Mouse (Mus musculus) neural tube, embryonic 11.5 days (tissue): ENCODE measurements around the gene Nans. TPM values are rescaled to one million over a fixed set of nuclear protein-coding genes. Genes with fewer than 3 reads are reported as not detected.

Experiments
- ATAC-seq: fragments of 200-750 bp; cut with Nextera tagmentation; 2 replicates; pipeline ENCODE4 v1.8.0; 2017; ENCODE audit warnings: moderate number of reproducible peaks, mild to moderate bottlenecking, moderate TSS enrichment, moderate library complexity; ENCODE audit not compliant: insufficient read depth, low FRiP score, low TSS enrichment
- DNase-seq: peaks from one replicate; pipeline ENCODE4 v3.0.0-alpha.2; 2015; ENCODE audit warnings: low spot score
- H3K27ac ChIP-seq: fragments of 300-500 bp; sonication (generic); 2 replicates; pipeline ENCODE4 v1.5.1; 2014; ENCODE audit warnings: low read depth, mild to moderate bottlenecking, low read length
- H3K27me3 ChIP-seq: fragments of 300-500 bp; sonication (generic); 2 replicates; pipeline ENCODE4 v1.6.1; 2014; ENCODE audit warnings: mild to moderate bottlenecking, low read length, mixed read lengths; ENCODE audit not compliant: control insufficient read depth, insufficient read depth
- H3K36me3 ChIP-seq: fragments of 300-500 bp; sonication (generic); 2 replicates; pipeline ENCODE4 v1.6.1; 2014; ENCODE audit warnings: mild to moderate bottlenecking, low read length, moderate library complexity, mixed read lengths; ENCODE audit not compliant: control insufficient read depth, insufficient read depth
- H3K4me1 ChIP-seq: fragments of 300-500 bp; sonication (generic); 2 replicates; pipeline ENCODE4 v1.6.1; 2014; ENCODE audit warnings: low read length, mixed read lengths; ENCODE audit not compliant: control insufficient read depth, insufficient read depth
- H3K4me2 ChIP-seq: fragments of 300-500 bp; sonication (generic); 2 replicates; pipeline ENCODE4 v1.6.1; 2014; ENCODE audit warnings: low read depth, mild to moderate bottlenecking, moderate library complexity
- H3K4me3 ChIP-seq: fragments of 300-500 bp; sonication (generic); 2 replicates; pipeline ENCODE4 v1.5.1; 2014; ENCODE audit warnings: low read depth, low read length
- H3K9ac ChIP-seq: fragments of 300-500 bp; sonication (generic); 2 replicates; pipeline ENCODE4 v1.6.1; 2014; ENCODE audit warnings: mild to moderate bottlenecking, low read length
- H3K9me3 ChIP-seq: fragments of 300-500 bp; sonication (generic); 2 replicates; pipeline ENCODE4 v1.6.1; 2016; ENCODE audit warnings: low read length; ENCODE audit not compliant: control insufficient read depth
- WGBS: fragments of 180-500 bp; shearing (Covaris S2); extraction: QIAGEN DNeasy Blood & Tissue Kit; methylation state at CpG from one replicate; pipeline ENCODE4 v1.1.7; 2014; 5-methylcytosine and 5-hydroxymethylcytosine counted together
- polyA plus RNA-seq: library from polyadenylated mRNA; unstranded; fragments of >200 nt; fragmentation: Nextera tagmentation; extraction: Ambion mirVana; gene quantifications from 2 replicates; pipeline ENCODE4 v1.2.1, GENCODE M21; 2014

Nans gene
- polyA plus RNA-seq, 1 experiment from 2014 or later = 89.1 TPM

GRCm38 (mm10) chr4:46465740-46466139 is 23.3 kb upstream of the Nans start:
- no peak for DNase-seq
- no peak overlapping the region for H3K9ac ChIP-seq
- H3K4me1 ChIP-seq = no peaks in the 10 kb centered on the region
- no peak overlapping the region for H3K4me2 ChIP-seq
- H3K36me3 ChIP-seq = peaks cover 28% of the 10 kb centered on the region
- no peaks in the 10 kb centered on the region for H3K9me3 ChIP-seq
- no peak for ATAC-seq
- H3K27me3 ChIP-seq = no peaks in the 10 kb centered on the region
- no peak overlapping the region for H3K4me3 ChIP-seq
- 94% methylated on average over 3 of the region's 3 CpGs for WGBS
- no peak overlapping the region for H3K27ac ChIP-seq

- Histone ChIP-seq H3K9ac (no peak overlapping the region), H3K27me3 (no peaks in the 10 kb centered on the region), H3K36me3 (peaks cover 22% of the 10 kb centered on the region), H3K27ac (no peak overlapping the region), H3K4me1 (no peaks in the 10 kb centered on the region), H3K4me3 (no peak overlapping the region), H3K4me2 (no peak overlapping the region), H3K9me3 (no peaks in the 10 kb centered on the region)
- DNase-seq (no peak), ATAC-seq (no peak)
- WGBS = 93% methylated on average over 5 of the region's 5 CpGs
Measured at GRCm38 (mm10) chr4:46475101-46475500, 13.9 kb upstream of the Nans start.

DNA sequence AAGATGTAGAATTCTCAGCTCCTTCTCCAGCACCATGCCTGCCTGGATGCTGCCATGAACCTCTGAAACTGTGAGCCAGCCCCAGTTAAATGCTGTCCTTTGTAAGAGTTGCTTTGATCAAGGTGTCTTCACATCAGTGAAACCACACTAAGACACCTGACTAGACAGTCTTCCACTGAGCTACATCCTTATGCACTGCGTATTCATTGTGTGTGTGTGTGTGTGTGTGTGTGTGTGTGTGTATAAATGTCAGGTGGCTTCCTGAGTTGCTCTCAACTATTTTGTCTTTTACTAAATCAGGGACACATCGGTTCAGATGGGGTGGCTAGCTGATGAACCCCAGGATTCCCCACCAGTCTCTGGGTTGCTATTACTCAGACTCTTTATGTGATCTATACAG is 10.0 kb upstream of the Nans start:
- Histone ChIP-seq H3K27ac (no peak overlapping the region), H3K36me3 (peaks cover 4% of the 10 kb centered on the region), H3K27me3 (no peaks in the 10 kb centered on the region), H3K9ac (no peak overlapping the region), H3K4me1 (no peaks in the 10 kb centered on the region), H3K9me3 (no peaks in the 10 kb centered on the region), H3K4me3 (no peak overlapping the region), H3K4me2 (no peak overlapping the region)
- WGBS = 92% methylated on average over 2 of the region's 2 CpGs
- ATAC-seq = no peak
- DNase-seq = no peak

- no peaks in the 10 kb centered on the region for H3K9me3 ChIP-seq
- no peak overlapping the region for H3K4me2 ChIP-seq
- H3K4me1 ChIP-seq = peaks cover 5% of the 10 kb centered on the region; the same call in 1 of the 2 replicates
- no peak overlapping the region for H3K9ac ChIP-seq
- H3K36me3 ChIP-seq = no peaks in the 10 kb centered on the region
- WGBS = 57% methylated on average over 14 of the region's 14 CpGs
- ATAC-seq = no peak
- no peak overlapping the region for H3K4me3 ChIP-seq
- no peak overlapping the region for H3K27ac ChIP-seq
- DNase-seq = no peak
- no peaks in the 10 kb centered on the region for H3K27me3 ChIP-seq
Measured at GRCm38 (mm10) chr4:46485696-46486417, 3.2 kb upstream of the Nans start.

DNA sequence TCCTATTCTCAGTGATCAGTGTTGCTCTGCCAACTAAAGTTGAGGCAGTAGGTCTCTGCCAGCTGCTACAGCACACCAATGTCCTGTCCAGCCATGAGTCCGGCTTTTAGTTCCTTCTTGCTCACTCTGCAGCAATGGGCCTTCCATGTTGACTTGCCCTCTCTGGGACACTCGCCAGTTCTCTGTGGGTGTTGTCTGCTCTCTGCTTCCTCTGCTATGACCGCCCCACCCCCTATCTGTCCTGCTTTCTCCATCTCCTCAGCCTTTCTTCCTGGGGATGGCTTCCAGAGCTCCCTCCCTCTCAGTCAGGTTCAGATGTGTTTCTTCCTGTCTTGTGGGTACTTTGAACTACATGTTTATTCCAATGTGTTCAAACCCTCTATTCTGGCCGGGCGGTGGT is 1.7 kb upstream of the Nans start:
- Histone ChIP-seq H3K9ac (no peak overlapping the region), H3K4me2 (no peak overlapping the region), H3K9me3 (no peaks in the 10 kb centered on the region), H3K4me1 (peaks cover 5% of the 10 kb centered on the region; the same call in 1 of the 2 replicates), H3K36me3 (no peaks in the 10 kb centered on the region; the same call in 1 of the 2 replicates), H3K4me3 (no peak overlapping the region), H3K27ac (no peak overlapping the region), H3K27me3 (no peaks in the 10 kb centered on the region)
- WGBS = 92% methylated on average over 5 of the region's 5 CpGs
- DNase-seq (no peak), ATAC-seq (no peak)

GRCm38 (mm10) chr4:46493071-46493470 is 4.0 kb downstream of the Nans start:
- Histone ChIP-seq H3K27ac (no peak overlapping the region), H3K4me2 (no peak overlapping the region), H3K9me3 (no peaks in the 10 kb centered on the region), H3K27me3 (no peaks in the 10 kb centered on the region), H3K36me3 (no peaks in the 10 kb centered on the region; the same call in 1 of the 2 replicates), H3K9ac (no peak overlapping the region), H3K4me3 (no peak overlapping the region), H3K4me1 (peaks cover 5% of the 10 kb centered on the region; the same call in 1 of the 2 replicates)
- DNase-seq (no peak), ATAC-seq (no peak)
- WGBS = 95% methylated on average over 6 of the region's 6 CpGs

DNA sequence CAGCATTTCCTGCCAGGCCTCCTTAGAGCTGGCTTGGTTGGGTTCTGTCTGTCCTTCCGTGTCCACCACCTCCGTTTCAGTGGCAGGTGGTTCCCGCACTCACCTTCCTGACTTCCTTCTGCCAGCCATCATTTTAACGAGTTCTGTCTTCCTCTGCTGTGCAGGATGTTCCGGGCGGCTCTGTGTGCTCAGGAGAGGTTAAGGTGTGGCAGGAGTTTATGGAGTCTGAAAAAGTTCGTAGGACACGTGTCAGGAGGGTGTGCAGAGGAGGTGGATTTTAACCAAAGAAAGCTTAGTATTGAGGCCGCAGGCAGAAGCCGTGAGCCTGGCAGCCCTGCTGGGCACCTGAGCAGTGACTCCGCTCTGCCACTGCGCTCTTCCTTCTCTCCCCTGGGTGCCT is 6.5 kb downstream of the Nans start:
- no peak overlapping the region for H3K4me3 ChIP-seq
- no peak overlapping the region for H3K27ac ChIP-seq
- H3K9me3 ChIP-seq = no peaks in the 10 kb centered on the region
- WGBS = 95% methylated on average over 12 of the region's 12 CpGs
- peaks cover 2% of the 10 kb centered on the region; the same call in 1 of the 2 replicates for H3K36me3 ChIP-seq
- no peaks in the 10 kb centered on the region for H3K27me3 ChIP-seq
- H3K4me2 ChIP-seq = no peak overlapping the region
- no peak overlapping the region for H3K9ac ChIP-seq
- DNase-seq = no peak
- H3K4me1 ChIP-seq = no peaks in the 10 kb centered on the region
- ATAC-seq = no peak

GRCm38 (mm10) chr4:46497286-46497892 is 8.3 kb downstream of the Nans start:
- WGBS = 43% methylated on average over 4 of the region's 4 CpGs
- peaks cover 4% of the 10 kb centered on the region; the same call in 1 of the 2 replicates for H3K36me3 ChIP-seq

DNA sequence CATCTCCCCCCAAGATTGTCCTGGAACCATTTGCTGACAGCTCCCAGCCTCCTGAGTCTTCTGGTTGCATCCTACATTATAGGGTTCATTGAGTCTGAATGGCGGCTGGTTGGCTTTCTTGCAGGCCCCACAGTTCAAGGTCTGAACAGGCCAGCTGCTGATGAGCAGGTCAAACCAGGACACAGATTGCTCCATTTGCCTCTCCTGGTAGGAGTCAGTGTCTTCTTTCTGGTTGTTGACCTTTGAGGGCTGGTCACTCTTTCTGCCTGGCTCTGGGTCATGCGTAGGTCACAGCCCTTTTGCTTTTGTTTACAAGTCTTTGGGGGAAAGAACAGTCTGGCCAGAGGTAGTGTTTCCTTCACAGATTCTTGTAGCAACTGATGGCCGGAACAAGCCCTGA is 9.5 kb downstream of the Nans start:
- 34% methylated on average over 3 of the region's 3 CpGs for WGBS
- Histone ChIP-seq H3K9me3 (no peaks in the 10 kb centered on the region), H3K36me3 (peaks cover 6% of the 10 kb centered on the region; the same call in 1 of the 2 replicates)

More at GRCm38 (mm10) chr4:46497286-46497892, 8.3 kb downstream of the Nans start:
- H3K9me3 ChIP-seq = no peaks in the 10 kb centered on the region
- no peak overlapping the region for H3K27ac ChIP-seq
- no peaks in the 10 kb centered on the region for H3K4me1 ChIP-seq
- no peak overlapping the region for H3K4me2 ChIP-seq
- H3K4me3 ChIP-seq = no peak overlapping the region
- peak; percentile 63 for DNase-seq
- H3K27me3 ChIP-seq = no peaks in the 10 kb centered on the region
- no peak for ATAC-seq
- H3K9ac ChIP-seq = no peak overlapping the region

More for the DNA sequence above, 9.5 kb downstream of the Nans start:
- Histone ChIP-seq H3K9ac (no peak overlapping the region), H3K27me3 (no peaks in the 10 kb centered on the region), H3K4me2 (no peak overlapping the region), H3K4me1 (no peaks in the 10 kb centered on the region), H3K4me3 (no peak overlapping the region), H3K27ac (no peak overlapping the region)
- ATAC-seq (no peak), DNase-seq (no peak)
